ENCODE assay signal across 11 mouse cellular contexts in genomic region chr8:57589176-57589575, GRCm38 (mm10).
DNase-seq lines count a peak whose midpoint lies in the region; ATAC-seq and TF ChIP-seq lines count a peak whose summit lies in the region.
"Had no signal": no experiment of that assay in that cellular context is flagged by ENCODE, and none has a peak within 500 bp of the region (broad histone marks: within the 10 kb centered on the region; RNA-seq: fewer than 3 reads in every experiment).

No protein-coding gene starts in this region.

- no peak overlapping the region for H3K27ac ChIP-seq in stomach, postnatal 0 days (replicated peaks)
- H3K27ac ChIP-seq in hindbrain, embryonic 16.5 days (ENCODE audit: low read depth, low read length), result no peak overlapping the region
- H3K27ac ChIP-seq: kidney, postnatal 0 days; midbrain, embryonic 10.5 days had no signal

- no peaks in the 10 kb centered on the region for H3K36me3 ChIP-seq in stomach, postnatal 0 days (ENCODE audit: control insufficient read depth, insufficient read depth, low read length)
- H3K36me3 ChIP-seq in hindbrain, embryonic 16.5 days (ENCODE audit: control insufficient read depth, insufficient read depth, low read length), result no peaks in the 10 kb centered on the region
- H3K36me3 ChIP-seq: midbrain, embryonic 10.5 days had no signal

- no peak overlapping the region for H3K4me3 ChIP-seq in stomach, postnatal 0 days (ENCODE audit: low read depth, low read length)
- no peak overlapping the region for H3K4me3 ChIP-seq in hindbrain, embryonic 16.5 days (ENCODE audit: low read length)
- H3K4me3 ChIP-seq: midbrain, embryonic 10.5 days had no signal

- H3K27me3 ChIP-seq in stomach, postnatal 0 days (ENCODE audit: control insufficient read depth, insufficient read depth, low read length), result no peaks in the 10 kb centered on the region
- no peaks in the 10 kb centered on the region for H3K27me3 ChIP-seq in hindbrain, embryonic 16.5 days (replicated peaks; ENCODE audit: control insufficient read depth, insufficient read depth, low read length)

- no peak for TF ChIP-seq CTCF in stomach, postnatal 0 days (IDR thresholded peaks at IDR 0.05; ENCODE audit: low read depth)

- peak; percentile 55 for DNase-seq in cerebellum, adult 8-10 months
- DNase-seq in cerebellum, adult 11 months, result no peak
- peak; percentile 44 for DNase-seq in right cerebral cortex, postnatal 25 days
- DNase-seq in right cerebral cortex, postnatal 10 days (ENCODE audit: low spot score in 2 of 2), result no peak
- peak; percentile 19 for DNase-seq in induced T-regulatory cell, adult 2 months (ENCODE audit: low read depth)
- no peak for DNase-seq in stomach, postnatal 0 days (ENCODE audit: low spot score)
- no peak for DNase-seq in thymus, postnatal 25 days
- DNase-seq: thymus, adult 2 months had no signal

- H3K9ac ChIP-seq in stomach, postnatal 0 days (ENCODE audit: low read length), result no peak overlapping the region
- H3K9ac ChIP-seq in hindbrain, embryonic 16.5 days (ENCODE audit: low read depth, low read length), result no peak overlapping the region

- no peaks in the 10 kb centered on the region for H3K4me1 ChIP-seq in stomach, postnatal 0 days (replicated peaks; ENCODE audit: control insufficient read depth, insufficient read depth)
- H3K4me1 ChIP-seq in hindbrain, embryonic 16.5 days (ENCODE audit: control insufficient read depth, insufficient read depth, low read depth, low read length), result no peaks in the 10 kb centered on the region

- WGBS in stomach, postnatal 0 days, result 67% methylated on average over 9 of the region's 9 CpGs
- WGBS in hindbrain, embryonic 16.5 days, result 94% methylated on average over 9 of the region's 9 CpGs

- H3K4me2 ChIP-seq in stomach, postnatal 0 days (replicated peaks; ENCODE audit: low read depth), result no peak overlapping the region
- H3K4me2 ChIP-seq in hindbrain, embryonic 16.5 days (ENCODE audit: low read length), result no peak overlapping the region

- H3K9me3 ChIP-seq in stomach, postnatal 0 days (ENCODE audit: control insufficient read depth, low read length), result no peaks in the 10 kb centered on the region
- no peaks in the 10 kb centered on the region for H3K9me3 ChIP-seq in hindbrain, embryonic 16.5 days (ENCODE audit: control insufficient read depth, low read length)
- H3K9me3 ChIP-seq: midbrain, embryonic 10.5 days had no signal

- peak; percentile 86 for ATAC-seq in stomach, postnatal 0 days (ENCODE audit: low FRiP score, low TSS enrichment)
- no peak for ATAC-seq in hindbrain, embryonic 16.5 days

- TF ChIP-seq EP300 in stomach, postnatal 0 days (optimal IDR thresholded peaks at IDR 0.05), result no peak

Comparison
In these comparisons a context has a peak if more than half of its experiments do, and no peak if none do; other contexts are left out.
1. DNase-seq: peak in cerebellum, adult 8-10 months (single experiment), right cerebral cortex, postnatal 25 days (single experiment) and induced T-regulatory cell, adult 2 months (single experiment); none in cerebellum, adult 11 months (single experiment), right cerebral cortex, postnatal 10 days (0 of 2), stomach, postnatal 0 days (single experiment) and thymus, postnatal 25 days (single experiment).